Mouse (Mus musculus): ENCODE measurements around the gene Tnfrsf8. TPM values are rescaled to one million over a fixed set of nuclear protein-coding genes. Genes with fewer than 3 reads are reported as not detected.
A peak's percentile ranks its signal among the peaks of the same experiment; 100 is the strongest.

Tnfrsf8 gene
- total and polyA plus RNA-seq, 3 experiments: 12.7 to 31.0 (median 24.7) TPM

DNA sequence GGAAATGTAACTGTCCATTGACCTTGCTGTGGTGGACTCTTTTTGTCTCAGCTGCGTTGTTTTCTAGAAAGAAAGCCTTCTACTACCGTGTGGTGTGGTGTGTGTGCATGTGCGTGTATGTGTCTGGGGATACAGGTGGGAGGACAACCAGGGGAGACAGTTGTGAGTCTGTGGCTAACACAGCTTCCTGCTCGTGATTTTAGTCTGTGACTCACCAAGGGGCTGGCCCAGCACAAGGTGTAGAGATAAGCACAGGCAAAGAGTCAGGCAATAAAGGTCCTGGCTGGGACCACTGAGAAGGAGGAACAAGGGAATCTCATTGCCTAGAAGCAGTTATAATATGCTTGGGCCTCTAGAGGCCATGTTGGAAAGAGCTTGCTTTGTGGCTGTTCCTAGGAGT, 65.0 kb downstream of the Tnfrsf8 start (continued):
- TF ChIP-seq BHLHE40 (IDR thresholded peaks at IDR 0.05; ENCODE audit: low read depth, low read length) (peak; percentile 84), JUN (IDR thresholded peaks at IDR 0.05; ENCODE audit: insufficient read depth, low read depth, low read length) (no peak)

DNA sequence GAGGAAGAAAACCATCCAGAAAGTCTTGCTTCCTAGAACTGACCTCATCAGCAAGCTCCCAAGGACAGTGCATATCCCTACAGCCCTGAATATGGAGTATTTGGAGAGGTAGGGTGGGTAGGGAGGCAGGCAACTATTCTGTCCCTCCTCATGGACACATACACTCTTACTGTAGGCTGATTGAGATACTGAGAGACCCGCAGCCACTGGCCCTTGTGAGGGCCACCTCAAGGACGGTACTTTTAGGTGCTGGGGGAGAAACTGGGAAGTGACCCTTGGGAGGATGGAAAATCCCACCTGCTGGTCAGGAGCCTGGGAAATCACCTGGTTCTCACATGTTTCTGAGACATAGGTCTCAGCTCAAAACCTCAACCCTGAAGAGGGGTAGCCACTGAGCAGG, 67.4 kb downstream of the Tnfrsf8 start:
- H3K36me3 ChIP-seq (replicated peaks in 1 of 2; ENCODE audit: control insufficient read depth in 1 of 2, insufficient read depth in 1 of 2, low read length in 1 of 2): peaks cover 0 to 15% of the 10 kb centered on the region in 2 experiments
- H3K9me3 ChIP-seq (replicated peaks; ENCODE audit: low read length): no peaks in the 10 kb centered on the region
- DNase-seq (ENCODE audit: extremely low read depth): no peak
- no peak overlapping the region for H3K4me3 ChIP-seq (replicated peaks in 1 of 3; ENCODE audit: low read depth in 2 of 3, low read length in 2 of 3, poor library complexity in 1 of 3)
- no peaks in the 10 kb centered on the region for H3K27me3 ChIP-seq (replicated peaks)
- no peak overlapping the region for H3K9ac ChIP-seq (ENCODE audit: insufficient read depth, low read depth)
- dilution Hi-C loops (cut with MboI; ENCODE audit: extremely low pct_ligation_motif_present, extremely low pct_unique_long_range_greater_than_20kb, low sequenced_read_pairs): no loop called here
- peaks cover 43 to 82% of the 10 kb centered on the region in 2 experiments for H3K4me1 ChIP-seq (ENCODE audit: control insufficient read depth in 1 of 2, insufficient read depth in 2 of 2)
- in situ Hi-C loops (cut with MboI; ENCODE audit: low pct_ligation_motif_present, low pct_unique_long_range_greater_than_20kb, low sequenced_read_pairs): no loop called here
- TF ChIP-seq MEF2A (IDR thresholded peaks at IDR 0.05; ENCODE audit: borderline replicate concordance, low read depth, low read length) (0 out of 2 replicates have a peak, but pooled peaks have one; percentile 12), POLR2A (IDR thresholded peaks at IDR 0.05; ENCODE audit: low read depth, low read length) (no peak), EP300 (IDR thresholded peaks at IDR 0.05; ENCODE audit: low read length) (0 out of 2 replicates have a peak, but pooled peaks have one; percentile 13), BHLHE40 (IDR thresholded peaks at IDR 0.05; ENCODE audit: low read depth, low read length) (0 out of 2 replicates have a peak, but pooled peaks have one; percentile 23), USF2 (conservative IDR thresholded peaks at IDR 0.05; ENCODE audit: low read depth, low read length) (no peak), KAT2A (IDR thresholded peaks at IDR 0.05; ENCODE audit: insufficient replicate concordance, low read length) (no peak)
- H3K27ac ChIP-seq (ENCODE audit: insufficient read depth, low read depth): no peak overlapping the region
- no peak overlapping the region for H3K4me2 ChIP-seq (ENCODE audit: insufficient read depth, low read depth, poor library complexity, severe bottlenecking)
- peaks cover 11% of the 10 kb centered on the region for H3K79me2 ChIP-seq (replicated peaks; ENCODE audit: control insufficient read depth, extremely low read depth, insufficient read depth, poor library complexity, severe bottlenecking)

DNA sequence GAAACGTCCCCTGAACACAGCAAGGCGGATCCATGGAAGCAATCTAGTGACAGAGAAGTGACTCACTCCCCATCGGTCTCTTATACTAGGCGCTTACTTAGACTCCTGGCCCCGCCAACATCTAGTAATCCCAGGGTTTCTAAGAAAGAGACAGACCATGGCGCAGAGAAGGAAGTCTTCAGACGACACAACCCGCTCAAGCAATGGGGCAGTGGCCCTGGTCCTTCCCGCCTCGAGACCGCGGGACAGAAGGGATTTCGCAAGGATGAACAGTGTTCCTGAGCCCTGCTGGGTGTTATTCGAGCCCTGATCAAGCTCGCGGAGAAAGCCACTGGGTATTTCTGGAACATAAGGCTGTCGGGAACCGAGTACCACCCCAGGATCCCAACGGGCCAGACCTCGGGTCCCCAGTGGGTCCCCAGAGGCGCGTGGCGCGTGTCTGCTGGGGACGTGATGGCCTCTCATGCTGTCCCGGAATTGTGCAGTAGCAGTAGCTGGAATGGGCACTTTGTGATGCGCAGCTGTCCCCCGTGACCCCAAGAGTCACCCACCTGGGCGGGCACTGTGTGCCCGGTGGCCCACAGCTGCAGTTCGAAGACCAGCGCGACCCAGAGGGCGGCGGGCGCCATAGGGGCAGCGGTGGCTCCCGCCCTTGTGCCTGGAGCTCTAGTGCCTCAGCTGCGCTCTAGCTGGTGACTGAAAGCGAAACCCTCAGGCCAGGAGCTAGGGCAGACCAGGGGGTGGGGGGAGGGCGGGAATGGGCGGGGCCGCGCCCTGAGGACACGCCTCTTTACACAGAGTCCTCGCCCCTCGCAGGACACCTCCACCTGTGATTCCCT, 68.6 kb downstream of the Tnfrsf8 start, which contains the start of gene Tnfrsf1b:
Gene Tnfrsf1b (minus strand): TSS at position 698 of the 839 bp plus-strand sequence.
- peak; percentile 80 for DNase-seq (ENCODE audit: extremely low read depth)
- Histone ChIP-seq H3K27me3 (replicated peaks) (no peaks in the 10 kb centered on the region), H3K4me1 (ENCODE audit: control insufficient read depth in 1 of 2, insufficient read depth in 2 of 2) (peaks cover 43 to 78% of the 10 kb centered on the region in 2 experiments), H3K9me3 (replicated peaks; ENCODE audit: low read length) (no peaks in the 10 kb centered on the region), H3K9ac (ENCODE audit: insufficient read depth, low read depth) (peak within 1 kb of the TSS; percentile 63), H3K27ac (ENCODE audit: insufficient read depth, low read depth) (0 out of 2 replicates have a peak within 1 kb of the TSS, but pooled peaks have one; percentile 34), H3K4me2 (ENCODE audit: insufficient read depth, low read depth, poor library complexity, severe bottlenecking) (peak within 1 kb of the TSS; percentile 83), H3K4me3 (replicated peaks in 1 of 3; ENCODE audit: low read depth in 2 of 3, low read length in 2 of 3, poor library complexity in 1 of 3) (peak within 1 kb of the TSS; percentile 80 to 86 (median 84)), H3K79me2 (replicated peaks; ENCODE audit: control insufficient read depth, extremely low read depth, insufficient read depth, poor library complexity, severe bottlenecking) (peaks cover 11% of the 10 kb centered on the region), H3K36me3 (replicated peaks in 1 of 2; ENCODE audit: control insufficient read depth in 1 of 2, insufficient read depth in 1 of 2, low read length in 1 of 2) (peaks cover 0 to 15% of the 10 kb centered on the region in 2 experiments)
- dilution Hi-C loops (cut with MboI; ENCODE audit: extremely low pct_ligation_motif_present, extremely low pct_unique_long_range_greater_than_20kb, low sequenced_read_pairs): no loop called here
- in situ Hi-C loops (cut with MboI; ENCODE audit: low pct_ligation_motif_present, low pct_unique_long_range_greater_than_20kb, low sequenced_read_pairs): no loop called here
- TF ChIP-seq MAFK (IDR thresholded peaks at IDR 0.05; ENCODE audit: insufficient replicate concordance, low read length) (no peak), KAT2A (IDR thresholded peaks at IDR 0.05; ENCODE audit: insufficient replicate concordance, low read length) (0 out of 2 replicates have a peak, but pooled peaks have one; percentile 34), TCF12 (IDR thresholded peaks at IDR 0.05; ENCODE audit: low read depth, low read length) (peak; percentile 98), MAZ (IDR thresholded peaks at IDR 0.05; ENCODE audit: low read depth, low read length) (peak; percentile 84), IRF4 (IDR thresholded peaks at IDR 0.05; ENCODE audit: low read depth, low read length) (peak; percentile 98), SIN3A (IDR thresholded peaks at IDR 0.05; ENCODE audit: low read length) (peak; percentile 13; the same call in 1 of the 2 replicates), MEF2A (IDR thresholded peaks at IDR 0.05; ENCODE audit: borderline replicate concordance, low read depth, low read length) (peak; percentile 53; the same call in 1 of the 2 replicates), PAX5 (IDR thresholded peaks at IDR 0.05; ENCODE audit: low read length) (no peak), HCFC1 (IDR thresholded peaks at IDR 0.05; ENCODE audit: low read depth, low read length) (no peak), POLR2AphosphoS2 (IDR thresholded peaks at IDR 0.05; ENCODE audit: low read depth, low read length) (0 out of 2 replicates have a peak, but pooled peaks have one; percentile 40), USF2 (conservative IDR thresholded peaks at IDR 0.05; ENCODE audit: low read depth, low read length) (no peak), ZNF384 (IDR thresholded peaks at IDR 0.05; ENCODE audit: low read depth, low read length) (no peak), NRF1 (IDR thresholded peaks at IDR 0.05; ENCODE audit: low read depth, low read length) (no peak), ZC3H11A (IDR thresholded peaks at IDR 0.05; ENCODE audit: low read depth, low read length) (no peak), JUN (IDR thresholded peaks at IDR 0.05; ENCODE audit: insufficient read depth, low read depth, low read length) (no peak), CHD2 (IDR thresholded peaks at IDR 0.05; ENCODE audit: low read length) (peak; percentile 71; the same call in 1 of the 2 replicates), USF1 (IDR thresholded peaks at IDR 0.05; ENCODE audit: low read depth, low read length) (no peak), CHD1 (IDR thresholded peaks at IDR 0.05; ENCODE audit: low read depth, low read length) (no peak), UBTF (IDR thresholded peaks at IDR 0.05; ENCODE audit: low read depth, low read length) (no peak; the same call in 1 of the 2 replicates), NELFE (IDR thresholded peaks at IDR 0.05; ENCODE audit: low read depth, low read length) (peak; percentile 85), ZMIZ1 (IDR thresholded peaks at IDR 0.05; ENCODE audit: low read depth, low read length) (peak; percentile 70), TBP (conservative IDR thresholded peaks at IDR 0.05; ENCODE audit: low read depth, low read length) (peak; percentile 83), BHLHE40 (IDR thresholded peaks at IDR 0.05; ENCODE audit: low read depth, low read length) (peak; percentile 69), GABPA (IDR thresholded peaks at IDR 0.05; ENCODE audit: insufficient replicate concordance, low read depth, low read length) (no peak)
